In genomic region chr12:77531294-77531693, GRCm38 (mm10) we compare ENCODE assay signal across 9 mouse cellular contexts.
DNase-seq lines count a peak whose midpoint lies in the region; ATAC-seq and TF ChIP-seq lines count a peak whose summit lies in the region.
"Had no signal": no experiment of that assay in that cellular context is flagged by ENCODE, and none has a peak within 500 bp of the region (broad histone marks: within the 10 kb centered on the region; RNA-seq: fewer than 3 reads in every experiment).

No protein-coding gene starts in this region.

- no peak overlapping the region for H3K4me3 ChIP-seq in heart, embryonic 10.5 days
- H3K4me3 ChIP-seq in C2C12 (ENCODE audit: insufficient read depth, poor library complexity, severe bottlenecking): no peak overlapping the region
- no peak overlapping the region for H3K4me3 ChIP-seq in bone marrow, adult 2 months (replicated peaks; ENCODE audit: control insufficient read depth, low read depth, low read length)
- no peak overlapping the region for H3K4me3 ChIP-seq in stomach, postnatal 0 days (ENCODE audit: low read depth, low read length)
- no peak overlapping the region for H3K4me3 ChIP-seq in midbrain, embryonic 11.5 days (ENCODE audit: low read depth, low read length)
- H3K4me3 ChIP-seq: heart, embryonic 15.5 days had no signal

- DNase-seq in heart, adult 11 months: peak; percentile 89
- no peak for DNase-seq in heart, embryonic 10.5 days (ENCODE audit: low spot score)
- DNase-seq in kidney, postnatal 4 days: peak; percentile 31 to 36
- DNase-seq in stomach, postnatal 0 days (ENCODE audit: low spot score): peak; percentile 46
- no peak for DNase-seq in midbrain, embryonic 11.5 days (ENCODE audit: low spot score, missing footprints)
- no peak for DNase-seq in frontal cortex, postnatal 10 days (ENCODE audit: low spot score in 2 of 2)

- H3K9me3 ChIP-seq in heart, embryonic 10.5 days: no peaks in the 10 kb centered on the region
- H3K9me3 ChIP-seq in stomach, postnatal 0 days (ENCODE audit: control insufficient read depth, low read length): no peaks in the 10 kb centered on the region
- no peaks in the 10 kb centered on the region for H3K9me3 ChIP-seq in midbrain, embryonic 11.5 days (ENCODE audit: control insufficient read depth, low read length)
- H3K9me3 ChIP-seq: heart, embryonic 15.5 days had no signal

- H3K4me1 ChIP-seq in heart, embryonic 10.5 days: no peaks in the 10 kb centered on the region
- peaks cover 26% of the 10 kb centered on the region for H3K4me1 ChIP-seq in bone marrow, adult 2 months (ENCODE audit: control insufficient read depth, insufficient read depth, low read length)
- H3K4me1 ChIP-seq in stomach, postnatal 0 days (replicated peaks; ENCODE audit: control insufficient read depth, insufficient read depth): no peaks in the 10 kb centered on the region
- H3K4me1 ChIP-seq in midbrain, embryonic 11.5 days (ENCODE audit: control insufficient read depth, insufficient read depth, low read length): no peaks in the 10 kb centered on the region
- H3K4me1 ChIP-seq: heart, embryonic 15.5 days had no signal

- no peak overlapping the region for H3K9ac ChIP-seq in stomach, postnatal 0 days (ENCODE audit: low read length)
- no peak overlapping the region for H3K9ac ChIP-seq in midbrain, embryonic 11.5 days (ENCODE audit: low read length)
- H3K9ac ChIP-seq: heart, embryonic 15.5 days had no signal

- ATAC-seq in stomach, postnatal 0 days (ENCODE audit: low FRiP score, low TSS enrichment): no peak
- ATAC-seq in midbrain, embryonic 11.5 days (ENCODE audit: low FRiP score): no peak

- H3K27ac ChIP-seq in heart, embryonic 10.5 days: no peak overlapping the region
- H3K27ac ChIP-seq in bone marrow, adult 2 months (ENCODE audit: control insufficient read depth, insufficient read depth, low read depth, low read length, poor library complexity): no peak overlapping the region
- no peak overlapping the region for H3K27ac ChIP-seq in stomach, postnatal 0 days (replicated peaks)
- H3K27ac ChIP-seq in midbrain, embryonic 11.5 days (ENCODE audit: low read depth, low read length): no peak overlapping the region
- H3K27ac ChIP-seq: heart, embryonic 15.5 days had no signal

- no peaks in the 10 kb centered on the region for H3K27me3 ChIP-seq in heart, embryonic 10.5 days (ENCODE audit: insufficient read depth, poor library complexity, severe bottlenecking)
- H3K27me3 ChIP-seq in C2C12 (ENCODE audit: control insufficient read depth, insufficient read depth, insufficient read length): peaks cover 10% of the 10 kb centered on the region
- no peaks in the 10 kb centered on the region for H3K27me3 ChIP-seq in stomach, postnatal 0 days (ENCODE audit: control insufficient read depth, insufficient read depth, low read length)
- H3K27me3 ChIP-seq in midbrain, embryonic 11.5 days (ENCODE audit: control insufficient read depth, insufficient read depth, low read length): no peaks in the 10 kb centered on the region
- H3K27me3 ChIP-seq: heart, embryonic 15.5 days had no signal

- peak; percentile 35 for TF ChIP-seq CTCF in C2C12 (IDR thresholded peaks at IDR 0.05; ENCODE audit: control insufficient read depth, insufficient read depth, insufficient read length)
- TF ChIP-seq CTCF in bone marrow, adult 2 months (IDR thresholded peaks at IDR 0.05; ENCODE audit: control insufficient read depth, insufficient read depth, low read length): peak; percentile 80
- peak; percentile 68 for TF ChIP-seq CTCF in stomach, postnatal 0 days (IDR thresholded peaks at IDR 0.05; ENCODE audit: low read depth)

- H3K36me3 ChIP-seq in heart, embryonic 10.5 days: no peaks in the 10 kb centered on the region
- no peaks in the 10 kb centered on the region for H3K36me3 ChIP-seq in C2C12 (ENCODE audit: control insufficient read depth, insufficient read depth)
- H3K36me3 ChIP-seq in stomach, postnatal 0 days (ENCODE audit: control insufficient read depth, insufficient read depth, low read length): no peaks in the 10 kb centered on the region
- H3K36me3 ChIP-seq in midbrain, embryonic 11.5 days (ENCODE audit: control insufficient read depth, insufficient read depth, low read length): no peaks in the 10 kb centered on the region
- H3K36me3 ChIP-seq: heart, embryonic 15.5 days had no signal

- H3K79me2 ChIP-seq in C2C12 (ENCODE audit: control insufficient read depth, insufficient read depth): no peaks in the 10 kb centered on the region

- 69% methylated on average over 5 of the region's 5 CpGs for WGBS in heart, embryonic 10.5 days
- WGBS in bone marrow, adult 2 months: 73% methylated on average over 5 of the region's 5 CpGs
- WGBS in stomach, postnatal 0 days: 83% methylated on average over 5 of the region's 5 CpGs
- WGBS in midbrain, embryonic 11.5 days: 83% methylated on average over 5 of the region's 5 CpGs

- no peaks in the 10 kb centered on the region for H3K79me3 ChIP-seq in C2C12 (ENCODE audit: low read depth)

- no peak overlapping the region for H3ac ChIP-seq in C2C12 (ENCODE audit: control insufficient read depth, insufficient read length, low read depth)

- no peak for TF ChIP-seq POLR2A in bone marrow, adult 2 months (IDR thresholded peaks at IDR 0.05; ENCODE audit: borderline replicate concordance, control insufficient read depth, low read depth, low read length)

- no peak overlapping the region for H3K4me2 ChIP-seq in stomach, postnatal 0 days (replicated peaks; ENCODE audit: low read depth)
- no peak overlapping the region for H3K4me2 ChIP-seq in midbrain, embryonic 11.5 days
- H3K4me2 ChIP-seq: heart, embryonic 15.5 days had no signal

- TF ChIP-seq EP300 in stomach, postnatal 0 days (optimal IDR thresholded peaks at IDR 0.05): no peak

TF ChIP-seq in C2C12, 6 proteins besides CTCF, POLR2A, EP300 and RAD21:
- TF ChIP-seq USF1 (IDR thresholded peaks at IDR 0.05; ENCODE audit: low read depth) (no peak), MYOD1 (IDR thresholded peaks at IDR 0.05; ENCODE audit: control insufficient read depth, insufficient read length, low read depth) (no peak), CEBPB (IDR thresholded peaks at IDR 0.05; ENCODE audit: low read depth) (no peak), MYOG (IDR thresholded peaks at IDR 0.05; ENCODE audit: control insufficient read depth, extremely low read depth, insufficient read length) (no peak), FOSL1 (IDR thresholded peaks at IDR 0.05; ENCODE audit: insufficient read depth, low read length, poor library complexity, severe bottlenecking) (no peak), MAX (IDR thresholded peaks at IDR 0.05) (no peak)
TF ChIP-seq in C2C12: peak in this region for 0.

Comparison
In these comparisons a context has a peak if more than half of its experiments do, and no peak if none do; other contexts are left out.
1. DNase-seq: peak in heart, adult 11 months (single experiment), kidney, postnatal 4 days (2 of 2) and stomach, postnatal 0 days (single experiment); none in heart, embryonic 10.5 days (single experiment), midbrain, embryonic 11.5 days (single experiment) and frontal cortex, postnatal 10 days (0 of 2).
2. Peak in every context shown above with its lines, with median percentiles within 50 percentile points of each other: CTCF ChIP-seq.